Mouse (Mus musculus): ENCODE data around the gene Sort1. TPM values are rescaled to one million over a fixed set of nuclear protein-coding genes. Genes with fewer than 3 reads are reported as not detected.

The Sort1 gene
- total and polyA plus RNA-seq, 2 experiments from 2014 or later, result 7.4 to 33.5 TPM

GRCm38 (mm10) chr3:108409656-108410358, 125.9 kb downstream of the Sort1 start:
- Histone ChIP-seq H3K4me1 (ENCODE audit: control insufficient read depth, insufficient read depth) (no peaks in the 10 kb centered on the region), H3K27me3 (ENCODE audit: control insufficient read depth, insufficient read depth, low read length) (0 out of 2 replicates have a peak, but pooled peaks cover 2% of the 10 kb centered on the region), H3K9ac (replicated peaks; ENCODE audit: low read depth, low read length) (no peak overlapping the region), H3K36me3 (replicated peaks; ENCODE audit: control insufficient read depth, insufficient read depth, low read length) (no peaks in the 10 kb centered on the region; the same call in 1 of the 2 replicates), H3K27ac (ENCODE audit: low read depth) (no peak overlapping the region), H3K4me2 (ENCODE audit: low read depth, low read length) (no peak overlapping the region), H3K9me3 (replicated peaks; ENCODE audit: control insufficient read depth, low read length) (0 out of 2 replicates have a peak, but pooled peaks cover 10% of the 10 kb centered on the region), H3K4me3 (ENCODE audit: low read depth, low read length) (no peak overlapping the region)
- ATAC-seq (ENCODE audit: insufficient read depth, low read depth) (no peak), DNase-seq (ENCODE audit: low spot score) (no peak)
- 69% methylated on average over 8 of the region's 8 CpGs for WGBS
- no peak for TF ChIP-seq EP300 (IDR thresholded peaks at IDR 0.05; ENCODE audit: low read depth)
- no peak for TF ChIP-seq CTCF (IDR thresholded peaks at IDR 0.05; ENCODE audit: low read depth)

DNA sequence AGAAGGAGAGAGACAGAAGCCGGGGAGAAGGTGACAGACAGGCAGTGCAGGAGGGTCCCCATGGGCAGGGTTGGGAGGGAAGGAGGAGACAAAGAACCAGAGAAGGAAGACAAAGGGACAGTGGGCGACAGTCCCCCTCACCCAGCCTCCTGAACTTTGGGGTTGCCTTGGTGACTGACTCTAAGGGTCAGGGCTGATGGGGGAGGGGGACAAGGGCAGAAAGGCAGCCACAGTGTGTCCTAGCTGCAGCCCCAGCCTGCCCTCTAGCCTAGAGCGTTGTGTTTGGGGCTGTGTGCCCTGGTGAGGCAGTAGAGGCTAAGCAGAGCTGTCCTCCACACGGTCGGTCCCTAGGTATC, 126.5 kb downstream of the Sort1 start:
- ATAC-seq (ENCODE audit: insufficient read depth, low read depth) (no peak), DNase-seq (ENCODE audit: low spot score) (no peak)
- Histone ChIP-seq H3K36me3 (replicated peaks; ENCODE audit: control insufficient read depth, insufficient read depth, low read length) (no peaks in the 10 kb centered on the region; the same call in 1 of the 2 replicates), H3K27me3 (ENCODE audit: control insufficient read depth, insufficient read depth, low read length) (0 out of 2 replicates have a peak, but pooled peaks cover 6% of the 10 kb centered on the region), H3K9me3 (replicated peaks; ENCODE audit: control insufficient read depth, low read length) (0 out of 2 replicates have a peak, but pooled peaks cover 10% of the 10 kb centered on the region), H3K4me3 (ENCODE audit: low read depth, low read length) (no peak overlapping the region), H3K4me2 (ENCODE audit: low read depth, low read length) (no peak overlapping the region), H3K9ac (replicated peaks; ENCODE audit: low read depth, low read length) (no peak overlapping the region), H3K4me1 (ENCODE audit: control insufficient read depth, insufficient read depth) (peaks cover 3% of the 10 kb centered on the region; the same call in 1 of the 2 replicates), H3K27ac (ENCODE audit: low read depth) (no peak overlapping the region)
- 45% methylated on average over 5 of the region's 5 CpGs for WGBS
- TF ChIP-seq EP300 (IDR thresholded peaks at IDR 0.05; ENCODE audit: low read depth) (no peak), CTCF (IDR thresholded peaks at IDR 0.05; ENCODE audit: low read depth) (no peak)

Other genes starting within 250 kb of the Sort1 start
- gene Gstm4, start 239.2 kb upstream of the Sort1 start, total RNA-seq (2014; rRNA removed; ENCODE audit: low replicate concordance), result 3.6 and 10.9 TPM in 2 replicates
- 17.6 and 17.9 TPM in 2 replicates for gene Gstm4, start 239.2 kb upstream of the Sort1 start, polyA plus RNA-seq (2015; fragmentation: Nextera tagmentation; extraction: Ambion mirVana)
- 17.3 and 77.9 TPM in 2 replicates for gene Ampd2, start 197.4 kb upstream of the Sort1 start, total RNA-seq (2014; rRNA removed; ENCODE audit: low replicate concordance)
- gene Ampd2, start 197.4 kb upstream of the Sort1 start, polyA plus RNA-seq (2015; fragmentation: Nextera tagmentation; extraction: Ambion mirVana), result 12.7 and 12.8 TPM in 2 replicates
- gene Gnat2, start 191.3 kb upstream of the Sort1 start, total RNA-seq (2014; rRNA removed; ENCODE audit: low replicate concordance), result 0.19 TPM in 1 of 2 replicates, not detected in the other
- 0.45 and 1.1 TPM in 2 replicates for gene Gnat2, start 191.3 kb upstream of the Sort1 start, polyA plus RNA-seq (2015; fragmentation: Nextera tagmentation; extraction: Ambion mirVana)
- gene Gnai3, start 137.9 kb upstream of the Sort1 start, total RNA-seq (2014; rRNA removed; ENCODE audit: low replicate concordance), result 30.2 and 41.0 TPM in 2 replicates
- gene Gnai3, start 137.9 kb upstream of the Sort1 start, polyA plus RNA-seq (2015; fragmentation: Nextera tagmentation; extraction: Ambion mirVana), result 35.8 and 37.4 TPM in 2 replicates
- gene Gpr61, start 129.2 kb upstream of the Sort1 start, total RNA-seq (2014; rRNA removed; ENCODE audit: low replicate concordance), result 0.04 TPM in 1 of 2 replicates, not detected in the other
- 0.05 and 0.11 TPM in 2 replicates for gene Gpr61, start 129.2 kb upstream of the Sort1 start, polyA plus RNA-seq (2015; fragmentation: Nextera tagmentation; extraction: Ambion mirVana)
- 5.0 and 11.9 TPM in 2 replicates for gene Amigo1, start 97.7 kb upstream of the Sort1 start, total RNA-seq (2014; rRNA removed; ENCODE audit: low replicate concordance)
- gene Amigo1, start 97.7 kb upstream of the Sort1 start, polyA plus RNA-seq (2015; fragmentation: Nextera tagmentation; extraction: Ambion mirVana), result 3.5 and 3.8 TPM in 2 replicates
- 4.0 and 4.7 TPM in 2 replicates for gene Cyb561d1, start 82.9 kb upstream of the Sort1 start, total RNA-seq (2014; rRNA removed; ENCODE audit: low replicate concordance)
- gene Cyb561d1, start 82.9 kb upstream of the Sort1 start, polyA plus RNA-seq (2015; fragmentation: Nextera tagmentation; extraction: Ambion mirVana), result 3.4 and 3.5 TPM in 2 replicates
- 3.1 and 6.0 TPM in 2 replicates for gene Atxn7l2, start 73.1 kb upstream of the Sort1 start, total RNA-seq (2014; rRNA removed; ENCODE audit: low replicate concordance)
- 4.1 and 4.3 TPM in 2 replicates for gene Atxn7l2, start 73.1 kb upstream of the Sort1 start, polyA plus RNA-seq (2015; fragmentation: Nextera tagmentation; extraction: Ambion mirVana)
- 1.8 and 2.0 TPM in 2 replicates for gene Sypl2, start 57.4 kb upstream of the Sort1 start, total RNA-seq (2014; rRNA removed; ENCODE audit: low replicate concordance)
- gene Sypl2, start 57.4 kb upstream of the Sort1 start, polyA plus RNA-seq (2015; fragmentation: Nextera tagmentation; extraction: Ambion mirVana), result 0.56 and 0.65 TPM in 2 replicates
- gene Psma5, start 27.2 kb upstream of the Sort1 start, total RNA-seq (2014; rRNA removed; ENCODE audit: low replicate concordance), result 82.6 and 104 TPM in 2 replicates
- gene Psma5, start 27.2 kb upstream of the Sort1 start, polyA plus RNA-seq (2015; fragmentation: Nextera tagmentation; extraction: Ambion mirVana), result 177 and 180 TPM in 2 replicates
- 49.3 and 60.6 TPM in 2 replicates for gene Mybphl, start 80.8 kb downstream of the Sort1 start, total RNA-seq (2014; rRNA removed; ENCODE audit: low replicate concordance)
- 90.0 and 123 TPM in 2 replicates for gene Mybphl, start 80.8 kb downstream of the Sort1 start, polyA plus RNA-seq (2015; fragmentation: Nextera tagmentation; extraction: Ambion mirVana)
- gene Psrc1, start 99.8 kb downstream of the Sort1 start, total RNA-seq (2014; rRNA removed; ENCODE audit: low replicate concordance), result 8.4 and 17.5 TPM in 2 replicates
- 5.0 and 5.4 TPM in 2 replicates for gene Psrc1, start 99.8 kb downstream of the Sort1 start, polyA plus RNA-seq (2015; fragmentation: Nextera tagmentation; extraction: Ambion mirVana)
- 3.5 and 5.5 TPM in 2 replicates for gene Celsr2, start 131.5 kb downstream of the Sort1 start, total RNA-seq (2014; rRNA removed; ENCODE audit: low replicate concordance)
- 1.2 and 1.9 TPM in 2 replicates for gene Celsr2, start 131.5 kb downstream of the Sort1 start, polyA plus RNA-seq (2015; fragmentation: Nextera tagmentation; extraction: Ambion mirVana)
- gene Sars, start 161.1 kb downstream of the Sort1 start, total RNA-seq (2014; rRNA removed; ENCODE audit: low replicate concordance), result 40.3 and 55.3 TPM in 2 replicates
- gene Sars, start 161.1 kb downstream of the Sort1 start, polyA plus RNA-seq (2015; fragmentation: Nextera tagmentation; extraction: Ambion mirVana), result 74.4 and 77.7 TPM in 2 replicates

Data from heart, postnatal 0 days (tissue).